Mouse (Mus musculus): ENCODE measurements around the gene Thbs3. TPM values are rescaled to one million over a fixed set of nuclear protein-coding genes. Genes with fewer than 3 reads are reported as not detected.

The Thbs3 gene
- polyA plus RNA-seq (2015; fragmentation: Nextera tagmentation; extraction: Ambion mirVana), result 4.1 and 6.7 TPM in 2 replicates

GRCm38 (mm10) chr3:89214681-89215411 lies at the start of gene Thbs3:
Gene Thbs3, plus strand, starts transcription at chr3:89215180.

GRCm38 (mm10) chr3:89177242-89178106 lies 37.5 kb upstream of the Thbs3 start, which contains the start of gene Scamp3:
Gene Scamp3, plus strand, starts transcription at chr3:89177473.

GRCm38 (mm10) chr3:89183058-89183958 lies 31.7 kb upstream of the Thbs3 start, which contains the start of gene Fam189b:
Gene Fam189b, plus strand, starts transcription at chr3:89183143.

GRCm38 (mm10) chr3:89202253-89203141 lies 12.5 kb upstream of the Thbs3 start, which contains the start of gene Gba:
Gene Gba, plus strand, starts transcription at chr3:89202928.

GRCm38 (mm10) chr3:89226900-89227299 lies 11.9 kb downstream of the Thbs3 start, which contains the start of gene Mtx1:
Gene Mtx1, minus strand, starts transcription at chr3:89227088.

GRCm38 (mm10) chr3:89228836-89229235 lies 13.9 kb downstream of the Thbs3 start, which contains the start of gene Muc1:
Gene Muc1, plus strand, starts transcription at chr3:89229057.

GRCm38 (mm10) chr3:89245688-89246171 lies 30.8 kb downstream of the Thbs3 start, which contains the start of gene Krtcap2:
Gene Krtcap2, plus strand, starts transcription at chr3:89245966.

GRCm38 (mm10) chr3:89246261-89247100 lies 31.5 kb downstream of the Thbs3 start, which contains the start of gene Trim46:
Gene Trim46, minus strand, starts transcription at chr3:89246309.

GRCm38 (mm10) chr3:89259076-89259475 lies 44.1 kb downstream of the Thbs3 start, which contains the start of gene Dpm3:
Gene Dpm3, plus strand, starts transcription at chr3:89259358.

GRCm38 (mm10) chr3:89270051-89270755 lies 55.2 kb downstream of the Thbs3 start, which contains the start of gene Slc50a1:
Gene Slc50a1, minus strand, starts transcription at chr3:89270570.

MicroRNAs encoded within 50 kb of the gene (microRNA counts, 519-probe panel; counts per million panel counts)
- 88.3 counts per million for microRNA mmu-miR-92b

Other genes starting within 250 kb of the Thbs3 start
- gene Rusc1, start 121.9 kb upstream of the Thbs3 start, polyA plus RNA-seq (2015; fragmentation: Nextera tagmentation; extraction: Ambion mirVana), result 5.8 and 6.5 TPM in 2 replicates
- gene Gm43738, start 114.1 kb upstream of the Thbs3 start, polyA plus RNA-seq (2015; fragmentation: Nextera tagmentation; extraction: Ambion mirVana), result not detected in 2 replicates
- gene Fdps, start 113.2 kb upstream of the Thbs3 start, polyA plus RNA-seq (2015; fragmentation: Nextera tagmentation; extraction: Ambion mirVana), result 52.6 and 62.7 TPM in 2 replicates
- gene Pklr, start 79.0 kb upstream of the Thbs3 start, polyA plus RNA-seq (2015; fragmentation: Nextera tagmentation; extraction: Ambion mirVana), result 37.9 and 48.2 TPM in 2 replicates
- 0.87 and 0.97 TPM in 2 replicates for gene Hcn3, start 55.0 kb upstream of the Thbs3 start, polyA plus RNA-seq (2015; fragmentation: Nextera tagmentation; extraction: Ambion mirVana)
- gene Clk2, start 50.4 kb upstream of the Thbs3 start, polyA plus RNA-seq (2015; fragmentation: Nextera tagmentation; extraction: Ambion mirVana), result 14.5 and 15.9 TPM in 2 replicates
- gene Scamp3, start 37.7 kb upstream of the Thbs3 start, polyA plus RNA-seq (2015; fragmentation: Nextera tagmentation; extraction: Ambion mirVana), result 51.1 and 56.9 TPM in 2 replicates
- gene Fam189b, start 32.0 kb upstream of the Thbs3 start, polyA plus RNA-seq (2015; fragmentation: Nextera tagmentation; extraction: Ambion mirVana), result 3.4 and 7.0 TPM in 2 replicates
- 27.4 and 34.1 TPM in 2 replicates for gene Gba, start 12.3 kb upstream of the Thbs3 start, polyA plus RNA-seq (2015; fragmentation: Nextera tagmentation; extraction: Ambion mirVana)
- gene Mtx1, start 11.9 kb downstream of the Thbs3 start, polyA plus RNA-seq (2015; fragmentation: Nextera tagmentation; extraction: Ambion mirVana), result 110 and 117 TPM in 2 replicates
- 0.24 and 0.66 TPM in 2 replicates for gene Muc1, start 13.9 kb downstream of the Thbs3 start, polyA plus RNA-seq (2015; fragmentation: Nextera tagmentation; extraction: Ambion mirVana)
- gene Krtcap2, start 30.8 kb downstream of the Thbs3 start, polyA plus RNA-seq (2015; fragmentation: Nextera tagmentation; extraction: Ambion mirVana), result 142 and 145 TPM in 2 replicates
- gene Trim46, start 31.1 kb downstream of the Thbs3 start, polyA plus RNA-seq (2015; fragmentation: Nextera tagmentation; extraction: Ambion mirVana), result 0.10 and 0.32 TPM in 2 replicates
- 92.8 and 112 TPM in 2 replicates for gene Dpm3, start 44.2 kb downstream of the Thbs3 start, polyA plus RNA-seq (2015; fragmentation: Nextera tagmentation; extraction: Ambion mirVana)
- 36.7 and 47.5 TPM in 2 replicates for gene Slc50a1, start 55.4 kb downstream of the Thbs3 start, polyA plus RNA-seq (2015; fragmentation: Nextera tagmentation; extraction: Ambion mirVana)
- gene Efna1, start 66.0 kb downstream of the Thbs3 start, polyA plus RNA-seq (2015; fragmentation: Nextera tagmentation; extraction: Ambion mirVana), result 12.4 and 15.9 TPM in 2 replicates
- gene Efna3, start 107.8 kb downstream of the Thbs3 start, polyA plus RNA-seq (2015; fragmentation: Nextera tagmentation; extraction: Ambion mirVana), result 0.12 and 0.20 TPM in 2 replicates
- 2.4 and 2.6 TPM in 2 replicates for gene Efna4, start 122.8 kb downstream of the Thbs3 start, polyA plus RNA-seq (2015; fragmentation: Nextera tagmentation; extraction: Ambion mirVana)
- 32.1 and 39.1 TPM in 2 replicates for gene Adam15, start 134.8 kb downstream of the Thbs3 start, polyA plus RNA-seq (2015; fragmentation: Nextera tagmentation; extraction: Ambion mirVana)
- 0.07 TPM in 1 of 2 replicates, not detected in the other for gene Dcst2, start 146.8 kb downstream of the Thbs3 start, polyA plus RNA-seq (2015; fragmentation: Nextera tagmentation; extraction: Ambion mirVana)
- gene Dcst1, start 150.1 kb downstream of the Thbs3 start, polyA plus RNA-seq (2015; fragmentation: Nextera tagmentation; extraction: Ambion mirVana), result 0.10 and 0.22 TPM in 2 replicates
- gene Zbtb7b, start 179.6 kb downstream of the Thbs3 start, polyA plus RNA-seq (2015; fragmentation: Nextera tagmentation; extraction: Ambion mirVana), result 2.5 and 4.8 TPM in 2 replicates
- gene Lenep, start 187.6 kb downstream of the Thbs3 start, polyA plus RNA-seq (2015; fragmentation: Nextera tagmentation; extraction: Ambion mirVana), result not detected in 2 replicates
- 17.2 and 17.7 TPM in 2 replicates for gene Flad1, start 196.7 kb downstream of the Thbs3 start, polyA plus RNA-seq (2015; fragmentation: Nextera tagmentation; extraction: Ambion mirVana)
- gene Cks1b, start 203.2 kb downstream of the Thbs3 start, polyA plus RNA-seq (2015; fragmentation: Nextera tagmentation; extraction: Ambion mirVana), result 345 and 362 TPM in 2 replicates
- gene Shc1, start 203.3 kb downstream of the Thbs3 start, polyA plus RNA-seq (2015; fragmentation: Nextera tagmentation; extraction: Ambion mirVana), result 42.6 and 45.2 TPM in 2 replicates
- 13.2 and 16.6 TPM in 2 replicates for gene Pygo2, start 215.0 kb downstream of the Thbs3 start, polyA plus RNA-seq (2015; fragmentation: Nextera tagmentation; extraction: Ambion mirVana)
- gene Pbxip1, start 221.5 kb downstream of the Thbs3 start, polyA plus RNA-seq (2015; fragmentation: Nextera tagmentation; extraction: Ambion mirVana), result 19.8 and 25.3 TPM in 2 replicates
- 25.5 and 26.8 TPM in 2 replicates for gene Pmvk, start 239.4 kb downstream of the Thbs3 start, polyA plus RNA-seq (2015; fragmentation: Nextera tagmentation; extraction: Ambion mirVana)

Data from spleen, postnatal 0 days (tissue).